In the genomic region with DNA sequence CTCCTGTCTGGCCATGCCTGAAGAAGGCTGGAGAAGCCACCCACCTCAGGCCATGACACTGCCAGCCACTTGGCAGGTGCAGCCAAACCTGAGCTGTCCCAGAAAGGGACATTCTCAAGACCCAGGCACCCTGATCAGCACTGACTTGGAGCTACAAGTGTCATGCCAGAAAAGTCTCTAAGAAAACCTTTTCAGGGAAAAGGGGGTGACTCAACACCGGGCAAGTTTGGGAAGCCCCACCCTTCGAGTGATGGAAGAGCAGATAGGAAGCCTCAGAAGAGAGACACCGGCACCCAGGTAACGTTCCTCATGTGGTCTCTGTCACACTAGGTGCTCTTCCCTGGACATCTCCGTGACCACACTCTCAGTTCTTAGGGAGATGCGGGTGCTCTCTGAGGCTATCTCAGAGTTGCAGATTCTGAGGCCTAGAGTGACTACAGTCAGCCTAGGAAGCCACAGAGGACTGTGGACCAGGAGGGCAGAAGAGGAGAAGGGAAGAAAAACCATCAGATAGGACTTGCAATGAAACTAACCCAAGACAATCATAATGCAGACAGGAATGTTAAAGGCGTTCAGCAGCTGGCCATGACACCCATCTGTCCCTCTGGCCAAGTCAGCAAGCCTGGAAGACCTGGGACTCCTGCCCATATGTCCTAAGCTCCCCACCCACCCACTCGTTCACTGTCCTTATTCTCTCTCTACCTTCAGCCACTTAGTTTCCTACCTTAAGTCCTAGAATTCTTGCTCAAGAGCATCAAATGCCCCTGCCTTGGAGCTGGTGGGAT, we compare ENCODE assay signal across 16 mouse cellular contexts. TPM values are rescaled to one million over a fixed set of nuclear protein-coding genes. Genes with fewer than 3 reads are reported as not detected.
"Had no signal": no experiment of that assay in that cellular context is flagged by ENCODE, and none has a peak within 500 bp of the region (broad histone marks: within the 10 kb centered on the region; RNA-seq: fewer than 3 reads in every experiment).

No protein-coding gene starts in this region.

- DNase-seq: kidney, adult 8-10 months; kidney, postnatal 25 days; lung, adult 2 months; lung, postnatal 36 days; midbrain, embryonic 14.5 days; right cerebral cortex, postnatal 25 days; thymus, postnatal 4 days had no signal

- H3K27ac ChIP-seq: limb, embryonic 10.5 days; liver, embryonic 15.5 days; midbrain, embryonic 10.5 days; neural tube, embryonic 15.5 days; stomach, postnatal 0 days had no signal

- ATAC-seq: lung, postnatal 0 days had no signal

- H3K4me3 ChIP-seq: limb, embryonic 10.5 days; liver, embryonic 15.5 days; midbrain, embryonic 10.5 days; myocyte; neural tube, embryonic 15.5 days had no signal

RNA-seq across cellular contexts. Expression of a gene that starts 6.4 kb away (rescaled TPM):
- polyA plus RNA-seq: midbrain, embryonic 10.5 days; myocyte; neural tube, embryonic 11.5 days had no signal

RNA-seq across cellular contexts. Expression of a gene that starts 52.0 kb away (rescaled TPM):
- total RNA-seq: megakaryocyte, adult 5-6 weeks had no signal
- polyA plus RNA-seq: liver, embryonic 15.5 days; stomach, postnatal 0 days had no signal

RNA-seq across cellular contexts. Expression of a gene that starts 57.5 kb away (rescaled TPM):
- polyA plus RNA-seq: limb, embryonic 10.5 days had no signal
